Mouse (Mus musculus) hindbrain, embryonic 11.5 days (tissue): ENCODE measurements around the gene Ephb2. TPM values are rescaled to one million over a fixed set of nuclear protein-coding genes. Genes with fewer than 3 reads are reported as not detected.

Experiments
- ATAC-seq: fragments of 200-750 bp; cut with Nextera tagmentation; 2 replicates; pipeline ENCODE4 v1.8.0; 2017; ENCODE audit warnings: mild to moderate bottlenecking, moderate TSS enrichment, moderate library complexity; ENCODE audit not compliant: low FRiP score
- DNase-seq: peaks from one replicate; pipeline ENCODE4 v3.0.0-alpha.2; 2015; ENCODE audit warnings: low spot score
- H3K27ac ChIP-seq: fragments of 300-500 bp; sonication (generic); 2 replicates; pipeline ENCODE4 v1.5.1; 2014; ENCODE audit warnings: mild to moderate bottlenecking, low read depth, low read length
- H3K27me3 ChIP-seq: fragments of 300-500 bp; sonication (generic); 2 replicates; pipeline ENCODE4 v1.6.1; 2014; ENCODE audit warnings: mild to moderate bottlenecking, low read length, moderate library complexity, mixed read lengths; ENCODE audit not compliant: control insufficient read depth, insufficient read depth
- H3K36me3 ChIP-seq: fragments of 300-500 bp; sonication (generic); 2 replicates; pipeline ENCODE4 v1.6.1; 2014; ENCODE audit warnings: mild to moderate bottlenecking, low read length, moderate library complexity, mixed read lengths; ENCODE audit not compliant: control insufficient read depth, insufficient read depth
- H3K4me1 ChIP-seq: fragments of 300-500 bp; sonication (generic); replicated peaks from 2 replicates; pipeline ENCODE4 v1.6.1; 2014; ENCODE audit warnings: low read length, mixed read lengths; ENCODE audit not compliant: control insufficient read depth, insufficient read depth
- H3K4me2 ChIP-seq: fragments of 300-500 bp; sonication (generic); replicated peaks from 2 replicates; pipeline ENCODE4 v1.6.1; 2014; ENCODE audit warnings: mild to moderate bottlenecking, low read depth, low read length
- H3K4me3 ChIP-seq: fragments of 300-500 bp; sonication (generic); 2 replicates; pipeline ENCODE4 v1.5.1; 2014; ENCODE audit warnings: low read depth, low read length
- H3K9ac ChIP-seq: fragments of 300-500 bp; sonication (generic); 2 replicates; pipeline ENCODE4 v1.6.1; 2014; ENCODE audit warnings: low read depth, low read length
- H3K9me3 ChIP-seq: fragments of 300-500 bp; sonication (generic); 2 replicates; pipeline ENCODE4 v1.6.1; 2016; ENCODE audit warnings: low read length; ENCODE audit not compliant: control insufficient read depth
- WGBS: fragments of 180-500 bp; shearing (Covaris S2); extraction: QIAGEN DNeasy Blood & Tissue Kit; methylation state at CpG from one replicate; pipeline ENCODE4 v1.1.7; 2014; 5-methylcytosine and 5-hydroxymethylcytosine counted together
- polyA plus RNA-seq: library from polyadenylated mRNA; unstranded; fragments of >200 nt; fragmentation: Nextera tagmentation; extraction: Ambion mirVana; gene quantifications from 2 replicates; pipeline ENCODE4 v1.2.1, GENCODE M21; 2014

The Ephb2 gene
- polyA plus RNA-seq, 1 experiment from 2014 or later, result 18.5 TPM

- Histone ChIP-seq H3K9ac (peak overlapping the region; percentile 31; the same call in 1 of the 2 replicates), H3K4me3 (peak overlapping the region; percentile 70), H3K27ac (no peak overlapping the region), H3K4me1 (peaks cover 32% of the 10 kb centered on the region), H3K9me3 (no peaks in the 10 kb centered on the region), H3K36me3 (no peaks in the 10 kb centered on the region), H3K4me2 (peak overlapping the region; percentile 90), H3K27me3 (no peaks in the 10 kb centered on the region)
- WGBS, result 71% methylated on average over 21 of the region's 21 CpGs
- no peak for ATAC-seq
- DNase-seq, result no peak
These were observed 2.0 kb downstream of the Ephb2 start for GRCm38 (mm10) chr4:136833619-136834351.

- no peaks in the 10 kb centered on the region for H3K9me3 ChIP-seq
- peak overlapping the region; percentile 19; the same call in 1 of the 2 replicates for H3K4me2 ChIP-seq
- no peaks in the 10 kb centered on the region for H3K27me3 ChIP-seq
- no peak overlapping the region for H3K4me3 ChIP-seq
- ATAC-seq (no peak), DNase-seq (no peak)
- no peak overlapping the region for H3K27ac ChIP-seq
- H3K36me3 ChIP-seq, result no peaks in the 10 kb centered on the region
- H3K9ac ChIP-seq, result no peak overlapping the region
- H3K4me1 ChIP-seq, result peaks cover 29% of the 10 kb centered on the region
- 83% methylated on average over 16 of the region's 16 CpGs for WGBS
These were observed 3.1 kb downstream of the Ephb2 start for GRCm38 (mm10) chr4:136832559-136833232.

GRCm38 (mm10) chr4:136830272-136830823, 5.4 kb downstream of the Ephb2 start:
- Histone ChIP-seq H3K4me2 (no peak overlapping the region), H3K36me3 (no peaks in the 10 kb centered on the region), H3K9me3 (no peaks in the 10 kb centered on the region), H3K9ac (no peak overlapping the region), H3K4me3 (no peak overlapping the region), H3K27me3 (no peaks in the 10 kb centered on the region), H3K4me1 (peaks cover 21% of the 10 kb centered on the region), H3K27ac (no peak overlapping the region)
- WGBS, result 40% methylated on average over 9 of the region's 9 CpGs
- DNase-seq, result no peak
- no peak for ATAC-seq

GRCm38 (mm10) chr4:136829837-136830236, 6.0 kb downstream of the Ephb2 start:
- ATAC-seq (no peak), DNase-seq (no peak)
- Histone ChIP-seq H3K27ac (no peak overlapping the region), H3K9me3 (no peaks in the 10 kb centered on the region), H3K9ac (no peak overlapping the region), H3K4me3 (no peak overlapping the region), H3K36me3 (no peaks in the 10 kb centered on the region), H3K27me3 (no peaks in the 10 kb centered on the region), H3K4me1 (peaks cover 21% of the 10 kb centered on the region), H3K4me2 (0 out of 2 replicates have a peak overlapping the region, but pooled peaks have one; percentile 1)
- WGBS, result 7% methylated on average over 9 of the region's 9 CpGs

GRCm38 (mm10) chr4:136828664-136829569, 6.9 kb downstream of the Ephb2 start:
- peaks cover 19% of the 10 kb centered on the region for H3K4me1 ChIP-seq

DNA sequence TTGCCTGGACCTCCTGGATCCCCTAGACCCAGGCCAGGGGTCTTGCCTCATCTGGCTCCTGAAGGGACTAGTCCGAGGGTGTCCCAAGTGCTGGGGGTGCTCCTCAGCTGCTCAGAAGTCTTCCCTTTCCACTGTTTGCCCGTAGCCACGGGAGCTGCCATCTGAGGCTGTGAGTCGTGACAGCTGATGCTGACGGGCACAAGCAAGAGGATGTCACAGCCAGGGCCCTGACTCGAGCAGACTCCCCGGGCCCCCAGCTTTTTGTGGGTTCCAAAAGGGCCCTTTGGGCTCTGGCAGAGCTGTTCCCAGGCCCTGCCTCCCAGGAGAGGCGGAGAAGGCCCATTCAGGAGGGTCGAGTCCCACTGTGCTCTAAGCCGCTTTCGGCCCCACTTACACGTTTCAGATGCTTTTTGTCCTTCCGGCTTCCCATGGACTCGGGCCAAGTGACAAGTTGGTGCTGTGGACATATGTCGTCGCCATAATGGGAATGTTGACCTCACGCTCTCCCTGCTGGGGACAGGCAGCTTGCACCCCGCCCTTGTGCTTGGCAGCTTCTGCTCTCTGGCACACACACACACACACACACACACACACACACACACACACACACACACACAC, 10.7 kb downstream of the Ephb2 start:
- ATAC-seq (no peak), DNase-seq (no peak)
- no peaks in the 10 kb centered on the region for H3K9me3 ChIP-seq
- no peak overlapping the region for H3K9ac ChIP-seq
- H3K4me3 ChIP-seq, result no peak overlapping the region
- WGBS, result 75% methylated on average over 18 of the region's 18 CpGs
- no peak overlapping the region for H3K27ac ChIP-seq
- H3K4me1 ChIP-seq, result peaks cover 18% of the 10 kb centered on the region
- H3K27me3 ChIP-seq, result no peaks in the 10 kb centered on the region
- H3K36me3 ChIP-seq, result no peaks in the 10 kb centered on the region
- no peak overlapping the region for H3K4me2 ChIP-seq

More at GRCm38 (mm10) chr4:136828664-136829569, 6.9 kb downstream of the Ephb2 start:
- H3K4me2 ChIP-seq, result no peak overlapping the region
- no peak overlapping the region for H3K9ac ChIP-seq
- H3K9me3 ChIP-seq, result no peaks in the 10 kb centered on the region
- DNase-seq (no peak), ATAC-seq (no peak)
- 47% methylated on average over 11 of the region's 11 CpGs for WGBS
- no peak overlapping the region for H3K27ac ChIP-seq
- no peaks in the 10 kb centered on the region for H3K36me3 ChIP-seq
- no peak overlapping the region for H3K4me3 ChIP-seq
- no peaks in the 10 kb centered on the region for H3K27me3 ChIP-seq

- peak overlapping the region; percentile 91 for H3K27ac ChIP-seq
- peaks cover 19% of the 10 kb centered on the region for H3K4me1 ChIP-seq
- 14% methylated on average over 10 of the region's 10 CpGs for WGBS
- no peak overlapping the region for H3K4me2 ChIP-seq
- DNase-seq (peak; percentile 55), ATAC-seq (peak; percentile 71)
- no peak overlapping the region for H3K4me3 ChIP-seq
- H3K9me3 ChIP-seq, result no peaks in the 10 kb centered on the region
- no peaks in the 10 kb centered on the region for H3K36me3 ChIP-seq
- H3K9ac ChIP-seq, result peak overlapping the region; percentile 42
- H3K27me3 ChIP-seq, result no peaks in the 10 kb centered on the region
These were observed 15.7 kb downstream of the Ephb2 start for GRCm38 (mm10) chr4:136820069-136820522.

DNA sequence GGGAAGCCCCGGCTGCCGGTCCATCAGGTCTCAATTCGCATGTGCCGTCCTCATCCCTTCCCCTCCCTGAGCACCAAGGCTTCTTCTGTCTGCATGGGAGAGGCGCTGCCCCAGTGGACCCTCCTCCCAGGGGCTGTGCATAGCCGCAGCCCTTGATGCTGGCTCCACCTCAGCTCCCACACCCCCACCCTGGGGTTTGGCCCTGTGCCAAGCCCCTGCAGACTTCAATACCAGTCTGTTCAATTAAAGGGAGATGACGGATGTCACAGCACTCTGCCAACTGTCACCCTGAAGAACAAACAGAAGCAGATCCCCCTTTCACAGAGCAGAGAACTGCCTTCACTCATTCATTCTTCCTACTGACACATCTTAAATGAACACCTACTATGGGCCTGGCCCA, 19.1 kb downstream of the Ephb2 start:
- Histone ChIP-seq H3K4me3 (no peak overlapping the region), H3K36me3 (no peaks in the 10 kb centered on the region), H3K9me3 (no peaks in the 10 kb centered on the region), H3K27ac (peak overlapping the region; percentile 8; the same call in 1 of the 2 replicates), H3K9ac (no peak overlapping the region), H3K27me3 (no peaks in the 10 kb centered on the region), H3K4me2 (no peak overlapping the region), H3K4me1 (peaks cover 20% of the 10 kb centered on the region)
- peak; percentile 71 for ATAC-seq
- WGBS, result 31% methylated on average over 7 of the region's 7 CpGs
- peak; percentile 72 for DNase-seq
